Mouse (Mus musculus): ENCODE measurements around the gene Tmem206.

Tmem206 gene

DNA sequence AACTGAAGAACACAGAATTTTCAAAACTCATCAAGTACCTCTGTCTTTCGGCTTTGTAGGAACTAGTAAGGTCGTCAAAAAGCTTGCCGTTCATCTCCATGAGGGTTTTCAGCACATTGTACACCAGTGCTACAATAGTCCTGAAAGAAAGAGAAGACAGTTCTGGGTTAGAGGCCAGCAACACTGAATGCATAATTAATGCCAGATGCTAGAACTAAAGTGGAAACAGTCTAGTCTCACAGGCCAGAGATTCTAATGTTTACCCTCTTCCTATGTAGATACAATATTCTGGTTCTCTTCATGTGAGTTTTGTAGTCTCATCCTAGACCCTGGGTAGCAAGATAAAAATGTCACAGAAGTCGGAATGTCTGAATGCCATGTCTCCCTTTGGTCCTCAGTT, 28.1 kb downstream of the Tmem206 start:
- DNase-seq: no peak

DNA sequence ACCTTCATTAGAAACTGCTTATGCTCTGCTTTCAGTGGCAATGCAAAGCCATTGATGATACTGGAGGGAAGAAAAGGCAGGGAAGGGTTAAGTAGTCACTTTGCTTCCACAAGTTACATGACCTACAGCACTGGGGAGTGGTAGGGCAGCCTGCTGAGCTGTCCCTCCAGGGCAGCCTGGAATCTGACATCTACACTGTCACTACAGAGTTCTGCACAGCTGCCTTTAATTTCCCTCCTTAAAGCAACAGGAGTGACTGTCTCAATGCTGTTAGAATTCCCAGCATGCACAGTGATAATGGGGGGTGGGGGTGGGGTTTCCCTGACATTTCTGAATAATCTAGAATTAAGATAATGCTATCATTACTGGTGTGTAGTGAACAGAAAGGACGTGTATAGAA, 31.2 kb downstream of the Tmem206 start:
- DNase-seq: no peak

DNA sequence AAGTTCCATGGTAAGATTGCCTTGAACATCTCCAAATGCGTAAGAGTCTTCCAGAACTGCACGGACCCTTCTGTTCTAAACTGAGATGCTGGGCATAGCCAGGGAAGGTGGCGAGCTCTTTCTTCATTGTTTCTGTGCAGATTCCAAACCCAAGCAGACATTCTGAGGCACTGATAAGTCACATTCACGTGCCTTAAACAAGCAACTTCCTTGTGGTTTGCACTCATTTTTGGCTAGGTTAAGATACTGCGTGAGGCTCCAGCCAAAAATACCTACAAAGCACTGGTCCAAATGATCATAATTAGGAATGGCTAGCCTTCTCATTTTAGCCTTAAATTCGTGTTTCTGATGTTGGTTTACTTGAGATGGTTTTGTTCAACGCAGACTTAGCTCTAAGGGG, 33.8 kb downstream of the Tmem206 start:
- DNase-seq: no peak

DNA sequence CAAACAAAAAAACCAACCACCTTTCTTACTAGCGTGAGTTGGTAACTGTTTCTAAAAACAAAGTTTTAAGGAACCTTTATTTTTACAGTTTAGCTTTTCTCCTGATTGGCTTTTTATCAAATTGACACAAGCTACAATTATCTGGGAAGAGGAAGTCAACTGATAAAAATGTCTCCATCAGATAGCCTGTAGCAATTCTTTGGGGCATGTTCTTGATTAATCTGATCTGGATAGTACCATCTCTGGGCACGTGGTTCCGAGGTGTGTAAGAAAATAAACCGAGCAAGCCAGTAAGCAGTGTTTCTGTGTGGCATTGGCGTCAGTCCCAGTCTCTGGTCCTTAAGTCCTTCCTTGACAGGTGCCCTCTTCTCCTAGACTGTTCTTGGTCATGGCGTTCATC, 36.7 kb downstream of the Tmem206 start:
- no peak for DNase-seq

DNA sequence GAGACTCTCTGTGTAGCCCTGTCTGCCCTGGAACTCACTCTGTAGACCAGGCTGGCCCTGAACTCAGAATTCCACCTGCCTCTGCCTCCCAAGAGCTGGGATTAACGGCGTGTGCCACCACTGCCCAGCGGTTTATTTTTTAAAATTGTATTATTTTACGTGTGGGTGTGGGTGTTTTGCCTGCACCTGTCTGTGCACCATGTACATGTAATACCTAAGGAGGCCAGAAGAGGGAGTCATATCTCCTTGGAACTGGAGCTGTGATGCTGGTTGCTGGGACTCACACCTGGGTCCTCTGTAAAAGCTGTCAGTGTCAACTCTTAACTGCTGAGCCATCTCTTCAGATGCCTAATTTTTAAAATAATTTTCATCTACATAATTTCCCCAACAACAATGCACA, 38.8 kb downstream of the Tmem206 start:
- DNase-seq: no peak

DNA sequence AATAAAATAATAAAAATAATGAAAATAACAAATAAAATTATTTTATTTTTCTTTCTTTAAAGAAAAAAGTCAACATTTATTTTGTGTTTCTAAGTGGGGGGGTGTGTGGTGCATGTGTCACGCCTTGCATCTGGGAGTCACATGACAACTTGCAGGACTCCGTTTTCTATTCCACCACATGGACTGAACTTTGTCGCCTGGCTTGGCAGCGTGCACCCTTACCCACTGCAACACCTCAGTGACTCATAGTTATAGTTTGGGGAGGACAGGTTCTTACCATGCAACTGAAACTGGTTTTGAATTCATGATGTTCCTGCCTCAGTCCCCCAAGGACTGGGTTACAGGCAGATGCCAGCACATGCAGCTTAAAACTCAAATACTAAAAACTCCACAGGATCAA, 42.5 kb downstream of the Tmem206 start:
- no peak for DNase-seq

DNA sequence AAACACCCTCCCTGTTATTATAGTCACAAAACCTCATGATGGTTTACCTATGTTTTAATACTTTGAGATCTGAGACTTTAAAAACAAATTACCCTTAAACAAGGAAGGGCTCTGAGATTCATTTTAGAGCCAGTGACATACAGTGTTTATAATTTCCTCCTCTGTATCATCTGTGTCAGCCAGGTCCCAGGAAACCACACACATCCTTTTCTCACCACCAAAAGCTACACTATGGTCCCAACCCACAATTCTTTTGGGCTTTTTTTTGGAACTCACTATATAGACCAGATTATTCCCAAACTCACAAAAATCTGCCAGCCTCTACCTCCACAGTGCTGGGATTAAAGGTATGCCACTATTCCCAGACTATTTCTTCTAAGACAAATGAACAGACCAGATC, 43.4 kb downstream of the Tmem206 start:
- DNase-seq: no peak

DNA sequence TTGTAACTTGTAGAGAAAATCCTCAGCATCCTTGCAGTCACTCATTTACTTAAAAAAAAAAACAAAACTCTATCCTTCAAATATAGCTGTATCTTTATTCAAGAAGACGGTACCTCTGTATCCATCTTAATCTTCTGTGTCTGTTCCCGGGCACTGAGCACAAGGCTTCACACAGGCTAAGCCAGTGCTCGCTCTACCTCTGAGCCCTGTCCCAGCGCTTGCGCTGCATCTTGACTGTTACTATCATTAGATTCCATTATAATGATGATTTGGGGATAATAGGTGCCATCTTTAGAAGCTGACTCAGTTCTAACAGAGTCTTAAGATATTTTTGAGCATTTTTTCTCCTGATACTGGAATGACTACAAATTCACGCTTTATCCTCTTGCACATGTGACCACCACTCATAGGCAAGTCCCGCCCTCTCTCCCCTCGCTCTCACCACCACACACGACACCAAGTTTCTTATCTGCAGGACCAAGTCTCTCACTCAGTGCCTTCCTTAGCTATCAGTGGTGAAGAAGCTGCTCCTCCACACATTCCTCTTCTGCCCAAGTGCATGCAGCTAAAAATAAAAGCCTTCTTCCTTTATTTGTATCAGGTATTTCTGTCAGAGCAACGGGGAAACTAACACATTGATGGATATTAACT, 49.4 kb downstream of the Tmem206 start:
- no peak for DNase-seq

DNA sequence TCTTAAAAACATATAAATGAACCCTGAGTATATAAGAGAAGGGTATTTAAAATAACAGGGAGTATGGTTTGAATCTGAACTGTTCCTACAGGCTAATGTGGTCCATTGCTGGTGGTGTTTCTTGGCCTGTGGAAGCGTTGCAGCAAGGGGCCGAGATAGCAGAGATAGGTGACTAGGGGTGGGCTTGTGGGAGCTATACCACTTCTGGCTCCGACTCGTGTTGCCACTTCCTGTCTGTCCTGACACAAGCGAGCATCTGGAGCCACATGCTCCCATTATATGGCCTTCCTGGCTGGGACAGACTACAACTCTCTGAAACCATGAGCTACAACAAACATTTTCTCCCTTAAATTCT, 49.9 kb downstream of the Tmem206 start:
- no peak for DNase-seq

DNA sequence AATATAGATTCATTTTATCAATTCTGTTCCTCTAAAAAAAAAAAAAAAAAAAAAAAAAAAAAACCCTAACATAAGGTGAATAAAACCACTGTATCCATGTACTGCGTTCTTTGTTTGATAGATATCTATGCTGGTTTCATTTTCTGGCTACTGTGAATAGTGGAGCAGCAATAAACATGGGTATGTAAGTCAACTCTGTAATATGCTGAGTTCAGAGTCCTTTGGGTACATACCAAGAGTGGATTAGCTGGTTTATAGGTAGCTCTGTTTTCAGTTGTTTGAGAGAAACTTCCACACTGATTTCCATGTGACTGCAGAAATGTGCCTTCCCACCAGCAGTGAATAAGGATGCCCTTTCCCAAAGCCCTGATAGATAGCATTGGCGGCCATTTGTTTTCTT, 52.4 kb downstream of the Tmem206 start:
- no peak for DNase-seq

DNA sequence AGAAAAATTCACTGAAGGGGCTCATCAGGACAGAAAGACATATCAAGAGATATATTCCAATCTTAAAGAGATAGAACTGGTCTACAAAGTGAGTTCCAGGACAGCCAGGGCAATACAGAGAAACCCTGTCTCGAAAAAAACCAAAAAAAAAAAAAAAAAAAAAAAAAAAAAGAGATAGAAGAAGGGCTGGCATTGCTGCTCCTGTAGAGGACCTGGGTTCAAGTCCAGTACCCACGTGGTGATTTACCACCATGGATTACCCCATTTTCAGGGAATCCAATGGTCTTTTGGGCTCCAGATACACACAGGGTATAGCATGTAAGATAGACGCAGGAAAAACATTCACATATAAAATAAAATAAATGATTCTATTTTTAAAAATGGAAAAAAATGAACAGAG, 55.1 kb downstream of the Tmem206 start:
- no peak for DNase-seq

DNA sequence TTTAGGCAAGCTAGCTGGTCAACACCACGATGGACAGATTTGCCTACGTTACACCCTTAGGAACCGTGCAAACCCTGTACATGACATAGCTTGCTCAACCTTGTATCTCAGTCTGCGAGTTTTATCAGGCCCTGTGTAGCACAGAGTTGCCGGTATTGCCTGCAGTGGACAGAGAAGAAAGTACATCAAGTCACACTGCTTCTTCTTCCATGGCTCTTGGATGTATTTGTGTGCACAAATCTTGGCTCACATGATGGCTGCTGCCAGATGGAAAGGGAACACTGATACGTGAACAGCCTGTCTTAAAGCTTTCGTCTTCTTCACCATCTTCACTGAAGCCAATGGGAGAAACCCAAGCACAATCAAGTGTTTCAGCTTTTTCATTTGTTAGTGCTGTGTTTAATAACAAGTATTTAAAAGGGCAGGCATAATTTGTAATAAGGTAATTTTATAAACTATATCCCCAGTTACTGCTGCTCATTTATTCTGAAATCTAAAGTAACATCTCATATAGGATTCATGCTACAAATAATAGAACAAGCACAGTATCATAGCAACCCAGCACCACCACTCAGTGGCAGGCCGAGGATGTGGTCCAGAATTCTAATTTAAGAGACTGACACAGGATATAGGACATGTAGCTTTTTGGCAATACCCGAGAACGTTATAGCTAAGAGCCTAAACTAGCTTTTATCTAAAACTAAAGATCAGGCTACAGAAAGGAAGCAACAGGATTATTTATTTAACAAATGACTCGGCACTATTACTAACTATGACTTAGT, 56.4 kb downstream of the Tmem206 start:
- peak; percentile 37 for DNase-seq

DNA sequence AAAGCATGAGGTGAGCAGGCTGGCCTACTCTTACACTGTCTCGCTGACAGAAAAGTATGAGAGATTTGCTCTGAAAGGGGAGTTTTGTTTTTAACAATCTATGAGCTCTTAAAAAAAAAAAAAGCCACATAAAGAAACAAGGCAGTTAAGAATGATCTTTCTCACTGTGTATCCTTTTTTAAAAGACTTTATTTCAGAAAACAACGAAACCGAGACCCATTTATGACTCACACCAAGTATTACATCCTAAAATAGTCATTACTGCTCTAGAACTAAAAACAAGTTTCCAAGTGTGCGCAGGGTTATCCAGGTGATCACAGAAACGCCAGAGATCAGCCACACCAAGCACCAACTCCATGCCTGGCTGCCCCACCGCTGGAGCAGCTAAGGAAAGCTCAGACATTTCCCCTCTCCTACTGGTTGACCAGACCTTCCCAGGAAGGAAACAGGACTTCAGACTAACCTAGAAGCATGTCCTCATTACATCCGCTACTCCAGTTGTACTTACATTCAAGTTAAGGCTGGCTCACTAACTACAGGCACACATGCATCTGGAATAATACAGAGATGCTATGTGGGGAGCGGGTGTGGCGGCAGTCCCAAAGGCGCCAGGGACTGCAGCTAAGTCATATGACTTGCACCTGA, 59.2 kb downstream of the Tmem206 start:
- no peak for DNase-seq

DNA sequence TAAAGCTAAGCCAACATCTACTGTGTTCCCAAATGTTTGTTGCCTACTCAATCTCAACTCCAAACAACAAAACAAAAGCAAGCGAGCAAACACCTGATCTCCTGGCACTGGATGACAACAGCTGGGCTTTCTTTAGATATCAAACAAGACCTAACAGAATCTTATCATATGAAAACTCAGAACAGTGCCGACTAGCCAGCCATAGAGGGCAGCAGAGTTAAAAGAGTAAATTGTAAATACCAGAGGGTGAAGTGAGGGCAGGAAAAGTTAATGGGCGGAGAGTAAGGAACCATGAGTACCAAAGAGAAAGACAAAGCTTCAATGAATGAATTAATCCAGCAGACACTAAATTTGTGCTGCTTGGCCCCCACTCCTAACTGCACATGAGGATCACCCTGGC, 65.6 kb downstream of the Tmem206 start:
- DNase-seq: peak; percentile 48

DNA sequence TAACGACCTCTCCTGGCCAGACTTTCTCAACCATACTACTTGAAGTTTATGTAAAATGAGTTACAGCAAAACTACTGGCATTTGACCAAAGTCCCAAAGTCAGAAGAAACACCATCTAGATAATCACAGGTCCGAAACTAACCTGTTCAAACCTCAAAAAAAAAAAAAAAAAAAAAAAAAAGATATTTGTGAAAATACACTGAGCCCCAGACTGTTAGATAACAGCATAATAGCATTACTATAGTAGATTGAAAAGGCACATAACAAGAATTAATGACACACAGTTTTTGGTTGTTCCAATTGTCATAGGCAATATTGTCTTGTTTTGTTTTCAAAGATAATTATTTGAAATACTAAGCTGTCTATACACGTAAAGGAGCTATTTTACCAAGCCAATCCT, 67.8 kb downstream of the Tmem206 start:
- DNase-seq: no peak

DNA sequence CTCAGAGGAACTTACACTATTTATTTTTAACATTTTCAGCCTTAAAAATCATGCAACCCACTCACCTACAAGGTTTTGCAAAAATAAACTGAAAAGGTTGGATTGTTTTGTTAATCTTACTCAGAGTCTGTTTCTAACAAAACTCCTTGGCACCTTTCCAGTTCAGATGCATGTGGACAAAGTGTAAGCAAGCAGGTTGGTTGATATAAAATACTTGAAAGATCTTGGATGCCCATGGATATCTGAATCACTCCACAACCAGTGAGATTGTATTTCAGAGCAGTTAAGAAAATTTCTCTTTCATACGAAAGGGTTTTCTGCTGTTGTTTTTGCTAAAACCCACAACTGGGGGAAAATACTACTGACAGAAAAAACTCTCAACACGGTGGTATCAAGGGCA, 68.4 kb downstream of the Tmem206 start:
- DNase-seq: no peak

DNA sequence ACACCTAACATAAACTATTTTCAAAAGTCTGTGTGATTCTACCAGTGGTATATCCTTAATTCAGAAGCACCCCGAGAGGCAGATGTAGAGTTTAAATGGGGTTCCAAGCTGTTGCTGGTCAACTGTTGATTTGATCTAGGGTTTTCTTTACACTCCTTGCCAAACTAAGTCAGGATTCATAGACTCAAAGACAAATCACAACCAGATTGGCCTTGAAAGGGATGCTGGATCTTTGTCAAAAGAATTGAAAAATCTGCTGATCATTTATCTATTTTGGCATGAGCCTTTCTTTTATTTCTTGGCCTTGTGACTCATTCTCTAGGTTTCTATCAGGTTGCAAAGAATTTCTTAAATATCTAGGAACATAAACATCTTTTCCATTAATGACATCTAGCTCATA, 69.5 kb downstream of the Tmem206 start:
- DNase-seq: no peak

DNA sequence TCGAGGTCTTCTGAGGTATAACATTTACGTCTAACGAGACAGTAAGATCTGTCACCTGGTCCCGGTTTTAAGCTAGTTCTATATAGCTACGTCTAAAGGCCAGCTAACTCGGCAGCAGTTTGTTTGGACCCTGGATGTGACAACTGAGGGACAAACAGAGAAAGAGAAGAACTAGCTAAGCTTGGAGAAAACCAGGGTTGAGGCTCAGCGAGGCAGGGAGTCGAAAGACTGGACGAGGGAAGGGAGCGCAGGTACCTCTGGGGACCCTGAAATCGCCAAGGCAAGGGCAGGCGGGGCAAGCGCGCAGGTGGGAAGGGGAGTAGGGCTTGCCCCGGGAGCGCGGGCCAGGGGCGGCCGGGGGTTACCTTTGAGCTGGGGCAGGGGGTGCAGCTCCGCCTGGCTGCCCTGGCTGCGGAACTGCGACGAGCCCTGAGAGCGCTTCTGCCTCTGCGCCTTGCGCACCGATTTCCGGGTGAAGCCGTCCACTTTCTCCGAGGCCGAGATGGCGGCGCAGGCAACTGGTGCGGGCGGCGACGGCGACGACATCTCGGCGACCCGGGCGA, 70.2 kb downstream of the Tmem206 start:
- peak; percentile 42 for DNase-seq

DNA sequence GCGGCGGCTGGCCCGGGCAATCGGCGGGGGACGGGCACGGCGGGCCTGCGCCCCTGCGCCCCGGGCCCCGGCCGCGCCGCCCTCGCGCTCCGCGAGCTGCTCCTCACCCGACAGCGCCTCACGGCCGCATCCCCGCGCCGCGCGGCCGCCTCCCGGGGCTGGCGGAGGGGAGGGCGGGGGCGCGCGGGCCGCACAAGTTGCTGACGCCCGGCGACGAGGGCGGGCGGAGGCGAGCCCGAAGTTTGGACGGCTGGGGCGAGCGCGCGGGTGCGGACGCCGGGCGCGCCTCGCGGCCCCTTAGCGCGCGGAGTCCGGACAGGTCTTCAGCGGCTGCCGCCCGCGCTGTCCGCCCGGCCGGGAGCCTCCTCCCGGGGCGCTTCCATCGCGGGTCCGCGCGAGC, 70.7 kb downstream of the Tmem206 start:
- DNase-seq: no peak

DNA sequence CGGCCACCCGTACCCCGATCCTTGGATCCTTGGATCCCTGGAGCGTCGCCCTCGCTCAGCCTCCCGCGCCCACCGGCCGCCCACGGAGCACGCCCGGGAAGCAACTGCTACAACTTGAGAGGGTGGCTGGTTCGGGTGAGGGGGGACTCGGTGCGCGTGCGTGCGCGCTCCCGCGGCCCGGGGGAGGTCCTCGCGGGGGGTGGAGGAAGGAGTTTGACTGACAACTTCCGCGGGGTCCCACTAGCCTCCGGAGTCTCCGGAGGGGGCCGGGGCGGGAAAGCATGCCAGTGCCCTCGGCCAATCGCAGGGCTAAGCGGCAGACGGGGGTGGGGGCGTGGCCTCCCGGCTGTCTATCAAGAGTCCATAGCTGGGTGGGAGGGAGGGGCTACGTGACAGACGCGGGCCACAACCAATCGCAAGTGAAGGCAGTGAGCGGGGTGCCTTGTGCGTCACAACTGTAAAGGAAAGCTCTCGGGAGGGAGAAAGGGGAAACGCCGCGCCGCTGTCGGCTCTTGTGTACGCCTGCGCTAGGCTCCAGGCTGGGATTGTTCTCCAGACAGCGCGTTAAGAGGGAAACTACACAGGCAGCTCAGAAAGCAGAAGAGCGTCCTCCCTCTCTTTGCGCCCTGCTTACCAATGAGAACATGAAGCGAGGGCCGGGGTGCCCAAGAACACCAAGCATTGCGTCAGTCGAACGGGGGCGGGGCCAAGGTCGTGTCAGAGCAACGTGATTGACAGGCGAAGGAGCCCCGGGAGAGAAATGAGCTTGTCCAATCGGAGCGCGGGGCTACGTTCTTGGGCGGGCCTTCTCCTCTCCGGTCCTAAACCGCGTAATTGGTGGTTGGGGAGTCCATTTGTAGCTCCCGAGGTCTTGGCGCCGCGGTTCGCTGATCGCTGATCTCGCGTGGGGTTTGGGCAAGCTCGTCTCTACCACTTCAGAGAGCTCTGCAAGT, 71.5 kb downstream of the Tmem206 start:
- peak; percentile 100 for DNase-seq

Data from right cerebral cortex, adult 18-20 months (tissue).